Mouse (Mus musculus) embryonic facial prominence, embryonic 13.5 days (tissue): ENCODE results near the gene Cfap126. TPM values are rescaled to one million over a fixed set of nuclear protein-coding genes. Genes with fewer than 3 reads are reported as not detected.
"Not testable (repeated sequence)": the region's sequence is repeated elsewhere in the genome, so short reads cannot be mapped to it uniquely, and the experiment has no call there.

Experiments
- ATAC-seq: fragments of 200-750 bp; cut with Nextera tagmentation; 2 replicates; pipeline ENCODE4 v1.8.0; 2017; ENCODE audit warnings: low read depth; ENCODE audit not compliant: insufficient number of reproducible peaks, insufficient read depth, low FRiP score, low TSS enrichment
- H3K27ac ChIP-seq: fragments of 300-500 bp; sonication (generic); 2 replicates; pipeline ENCODE4 v1.5.1; 2015; ENCODE audit warnings: moderate library complexity, mild to moderate bottlenecking, inconsistent platforms
- H3K27me3 ChIP-seq: fragments of 300-500 bp; sonication (generic); 2 replicates; pipeline ENCODE4 v1.6.1; 2015; ENCODE audit warnings: mild to moderate bottlenecking, inconsistent platforms
- H3K36me3 ChIP-seq: fragments of 300-500 bp; sonication (generic); 2 replicates; pipeline ENCODE4 v1.6.1; 2015; ENCODE audit warnings: mild to moderate bottlenecking, inconsistent platforms
- H3K4me1 ChIP-seq: fragments of 300-500 bp; sonication (generic); 2 replicates; pipeline ENCODE4 v1.6.1; 2015; ENCODE audit warnings: inconsistent platforms
- H3K4me2 ChIP-seq: fragments of 300-500 bp; sonication (generic); 2 replicates; pipeline ENCODE4 v1.6.1; 2015; ENCODE audit warnings: moderate library complexity, mild to moderate bottlenecking, inconsistent platforms
- H3K4me3 ChIP-seq: fragments of 300-500 bp; sonication (generic); 2 replicates; pipeline ENCODE4 v1.5.1; 2015; ENCODE audit warnings: mild to moderate bottlenecking, inconsistent platforms
- H3K9ac ChIP-seq: fragments of 300-500 bp; sonication (generic); 2 replicates; pipeline ENCODE4 v1.6.1; 2015; ENCODE audit warnings: mild to moderate bottlenecking, inconsistent platforms
- H3K9me3 ChIP-seq: fragments of 300-500 bp; sonication (generic); 2 replicates; pipeline ENCODE4 v1.6.1; 2016; ENCODE audit warnings: inconsistent platforms
- WGBS: fragments of 180-500 bp; shearing (Covaris S2); methylation state at CpG from one replicate; pipeline ENCODE4 v1.1.7; 2015; ENCODE audit warnings: mixed read lengths; 5-methylcytosine and 5-hydroxymethylcytosine counted together
- polyA plus RNA-seq: library from polyadenylated mRNA; unstranded; fragments of >200 nt; fragmentation: Nextera tagmentation; extraction: Ambion mirVana; gene quantifications from 2 replicates; pipeline ENCODE4 v1.2.1, GENCODE M21; 2015

Cfap126 gene
- 1.3 and 2.1 TPM in 2 replicates for polyA plus RNA-seq

GRCm38 (mm10) chr1:171113873-171114299 lies at the start of gene Cfap126:
Gene Cfap126, plus strand, starts transcription at chr1:171113918.
- no peak for ATAC-seq
- Histone ChIP-seq H3K4me2 (peak within 1 kb of the TSS; percentile 79), H3K36me3 (no peaks in the 10 kb centered on the region), H3K9me3 (no peaks in the 10 kb centered on the region), H3K27me3 (no peaks in the 10 kb centered on the region), H3K4me3 (peak within 1 kb of the TSS; percentile 60), H3K9ac (peak within 1 kb of the TSS; percentile 78), H3K27ac (peak within 1 kb of the TSS; percentile 75), H3K4me1 (peaks cover 3% of the 10 kb centered on the region)
- WGBS, result under 1% methylated on average over 24 of the region's 24 CpGs

DNA sequence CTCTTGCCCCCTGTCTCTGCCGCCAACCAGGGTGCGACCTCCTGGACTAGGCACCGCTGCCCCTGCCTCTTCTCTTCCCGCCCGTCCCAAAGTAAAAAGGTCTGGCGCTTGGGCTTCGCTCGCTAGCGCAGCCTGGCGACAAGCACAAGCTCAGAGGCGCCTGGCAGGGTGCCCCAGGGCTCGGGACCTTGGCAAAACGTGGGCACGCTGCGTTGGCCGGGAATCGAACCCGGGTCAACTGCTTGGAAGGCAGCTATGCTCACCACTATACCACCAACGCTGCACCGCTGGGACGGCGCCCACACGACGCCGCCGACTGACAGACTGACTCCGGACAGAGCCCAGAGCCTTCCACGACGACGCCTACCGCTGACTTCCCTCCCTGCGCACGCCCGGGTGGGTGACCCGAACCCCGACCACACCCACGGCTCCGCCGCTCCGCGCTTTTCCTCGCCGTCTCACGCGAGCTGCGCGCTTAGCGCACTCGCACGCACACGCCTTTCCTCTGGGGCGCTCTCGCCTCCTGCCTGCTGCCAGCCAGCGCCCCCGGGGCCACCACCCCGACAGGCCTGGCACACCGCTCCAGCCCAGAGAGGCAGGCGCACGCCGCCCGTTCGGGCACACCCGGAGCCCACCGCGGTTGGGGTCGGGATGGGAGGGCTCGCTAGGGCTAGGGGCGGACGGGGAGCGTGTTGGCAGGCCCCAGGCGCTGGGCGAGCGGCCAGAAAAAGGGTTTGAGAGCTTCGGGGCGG lies 49.1 kb upstream of the Cfap126 start, which contains the start of gene Fcgr3:
TSS of gene Fcgr3 (minus strand) at position 445 of the 752 bp plus-strand sequence.
- not testable (repeated sequence) for H3K27ac ChIP-seq, H3K36me3 ChIP-seq, H3K4me1 ChIP-seq, H3K9me3 ChIP-seq
- peak within 1 kb of the TSS; percentile 55 for H3K4me2 ChIP-seq
- peak within 1 kb of the TSS; percentile 38 for H3K4me3 ChIP-seq
- peaks cover 45% of the 10 kb centered on the region for H3K27me3 ChIP-seq
- peak; percentile 52 for ATAC-seq
- H3K9ac ChIP-seq, result peak within 1 kb of the TSS; percentile 1; the same call in 1 of the 2 replicates
- WGBS, result 2% methylated on average over 43 of the region's 75 CpGs

DNA sequence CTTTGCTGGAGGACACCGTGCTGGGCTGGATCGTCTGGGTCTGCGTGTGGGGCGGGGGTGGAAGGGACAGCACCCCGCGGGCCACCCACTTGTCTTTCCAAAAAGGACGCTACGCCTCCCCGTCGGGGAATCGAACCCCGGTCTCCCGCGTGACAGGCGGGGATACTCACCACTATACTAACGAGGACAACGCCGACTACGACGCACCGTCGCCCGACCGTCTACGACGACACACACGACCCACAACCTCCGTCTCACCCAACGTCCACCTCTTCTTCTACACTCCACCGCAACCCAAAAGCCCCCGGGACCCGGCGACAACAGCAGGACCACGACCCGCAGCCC lies 48.5 kb upstream of the Cfap126 start:
- Histone ChIP-seq H3K27me3 (peaks cover 49% of the 10 kb centered on the region), H3K4me2 (peak overlapping the region; percentile 50), H3K4me3 (peak overlapping the region; percentile 35)
- H3K27ac ChIP-seq, H3K36me3 ChIP-seq, H3K4me1 ChIP-seq, H3K9ac ChIP-seq, H3K9me3 ChIP-seq: not testable (repeated sequence)
- ATAC-seq, result peak; percentile 21
- under 1% methylated on average over 26 of the region's 35 CpGs for WGBS

DNA sequence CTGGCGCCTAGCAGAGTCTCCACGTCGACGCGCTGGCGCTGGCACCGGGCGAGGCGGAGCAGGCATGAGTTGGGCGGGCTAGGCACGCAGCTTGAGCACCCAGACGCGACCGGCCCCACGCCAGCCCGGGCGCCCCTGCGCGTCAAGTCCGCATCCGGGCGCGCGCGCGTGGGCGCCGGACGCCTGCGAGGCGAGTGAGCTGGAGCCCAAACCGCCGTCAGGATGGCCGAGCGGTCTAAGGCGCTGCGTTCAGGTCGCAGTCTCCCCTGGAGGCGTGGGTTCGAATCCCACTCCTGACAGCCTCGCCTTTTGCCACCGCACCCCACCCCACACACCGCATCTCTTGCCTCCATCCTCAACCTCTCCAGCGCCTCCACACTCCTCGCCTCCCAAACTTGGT lies 48.0 kb upstream of the Cfap126 start:
- Histone ChIP-seq H3K4me2 (peak overlapping the region; percentile 55), H3K27me3 (peaks cover 50% of the 10 kb centered on the region), H3K4me3 (peak overlapping the region; percentile 38)
- H3K36me3 ChIP-seq, H3K4me1 ChIP-seq, H3K9ac ChIP-seq, H3K9me3 ChIP-seq, H3K27ac ChIP-seq: not testable (repeated sequence)
- peak; percentile 4; the same call in 1 of the 2 replicates for ATAC-seq
- 8% methylated on average over 30 of the region's 45 CpGs for WGBS

DNA sequence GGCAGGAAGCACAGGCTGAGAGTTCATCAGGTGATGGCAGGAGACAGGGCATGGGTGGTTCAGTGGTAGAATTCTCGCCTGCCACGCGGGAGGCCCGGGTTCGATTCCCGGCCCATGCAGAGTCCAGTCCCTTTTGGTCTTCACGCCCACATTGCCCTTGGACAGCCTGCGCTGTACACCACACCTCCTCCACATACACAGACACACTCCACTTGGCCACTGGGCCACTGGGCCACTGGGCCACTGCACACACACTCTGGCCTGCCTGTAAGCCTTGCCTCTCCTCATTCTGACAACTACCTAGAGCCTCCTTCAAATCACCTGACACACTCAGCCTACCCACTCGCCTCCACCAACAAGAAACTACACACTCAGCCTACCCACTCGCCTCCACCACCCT lies 47.1 kb upstream of the Cfap126 start:
- not testable (repeated sequence) for H3K4me2 ChIP-seq, H3K4me1 ChIP-seq, H3K27ac ChIP-seq, ATAC-seq, H3K4me3 ChIP-seq, H3K9ac ChIP-seq, H3K36me3 ChIP-seq, H3K9me3 ChIP-seq
- H3K27me3 ChIP-seq, result peaks cover 54% of the 10 kb centered on the region
- 14% methylated on average over 3 of the region's 10 CpGs for WGBS

- not testable (repeated sequence) for H3K27ac ChIP-seq, H3K4me2 ChIP-seq, ATAC-seq, H3K4me1 ChIP-seq, H3K4me3 ChIP-seq, H3K9me3 ChIP-seq, H3K36me3 ChIP-seq, H3K9ac ChIP-seq
- H3K27me3 ChIP-seq, result peaks cover 51% of the 10 kb centered on the region
- WGBS, result 54% methylated on average over 5 of the region's 5 CpGs
These were observed 45.8 kb upstream of the Cfap126 start for GRCm38 (mm10) chr1:171067928-171068327.

DNA sequence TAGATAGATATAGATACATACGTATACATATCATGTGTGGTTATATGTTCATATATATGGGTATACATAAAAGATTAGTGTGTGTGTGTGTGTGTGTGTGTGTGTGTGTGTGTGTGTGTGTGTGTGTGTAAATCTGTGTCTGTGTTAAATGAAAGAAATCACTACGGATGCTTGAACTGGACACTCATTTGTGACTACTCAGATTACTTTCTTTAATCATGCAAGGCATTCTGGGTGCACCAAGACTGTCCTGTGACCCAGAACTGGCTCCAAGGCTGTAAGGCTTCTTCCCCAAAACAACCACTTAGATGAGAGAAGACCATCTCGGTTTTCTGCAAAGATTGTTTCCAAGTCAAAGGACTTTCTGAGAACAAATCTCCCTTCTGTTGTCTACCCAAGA lies 44.2 kb upstream of the Cfap126 start:
- not testable (repeated sequence) for ATAC-seq, H3K36me3 ChIP-seq, H3K9me3 ChIP-seq, H3K27ac ChIP-seq, H3K9ac ChIP-seq, H3K4me1 ChIP-seq, H3K4me2 ChIP-seq
- peak overlapping the region; percentile 0; the same call in 1 of the 2 replicates for H3K4me3 ChIP-seq
- WGBS, result 60% methylated on average over 3 of the region's 3 CpGs
- H3K27me3 ChIP-seq, result peaks cover 47% of the 10 kb centered on the region

DNA sequence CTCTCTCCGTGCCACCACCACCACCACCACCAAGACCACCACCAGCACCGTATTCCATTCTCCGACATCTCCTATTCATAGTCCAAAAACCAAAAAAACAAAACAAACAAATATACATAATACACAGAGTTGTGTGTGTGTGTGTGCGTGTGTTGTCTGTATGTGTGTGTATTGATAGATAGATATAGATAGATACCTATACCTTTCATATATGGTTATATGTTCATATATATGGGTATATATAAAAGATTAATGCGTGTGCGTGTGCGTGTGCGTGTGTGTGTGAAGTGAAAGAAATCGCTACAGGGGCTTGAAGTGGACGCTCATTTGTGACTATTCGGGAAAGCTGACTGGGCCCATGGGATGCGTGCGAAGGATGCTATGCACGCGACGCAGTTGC lies 42.8 kb upstream of the Cfap126 start:
- H3K4me3 ChIP-seq, H3K4me1 ChIP-seq, H3K27ac ChIP-seq, H3K9me3 ChIP-seq, H3K9ac ChIP-seq, ATAC-seq, H3K36me3 ChIP-seq: not testable (repeated sequence)
- Histone ChIP-seq H3K4me2 (peak overlapping the region; percentile 30; the same call in 1 of the 2 replicates), H3K27me3 (peaks cover 39% of the 10 kb centered on the region)
- WGBS, result 22% methylated on average over 16 of the region's 16 CpGs

- not testable (repeated sequence) for H3K9ac ChIP-seq, H3K36me3 ChIP-seq, H3K4me2 ChIP-seq, H3K4me3 ChIP-seq, H3K4me1 ChIP-seq, H3K27ac ChIP-seq, H3K9me3 ChIP-seq
- 0% methylated on average over 1 of the region's 35 CpGs for WGBS
- ATAC-seq, result peak; percentile 32; the same call in 1 of the 2 replicates
- H3K27me3 ChIP-seq, result peaks cover 35% of the 10 kb centered on the region
These were observed 42.0 kb upstream of the Cfap126 start for GRCm38 (mm10) chr1:171071726-171072125.

GRCm38 (mm10) chr1:171072217-171072616 lies 41.5 kb upstream of the Cfap126 start:
- peaks cover 38% of the 10 kb centered on the region for H3K27me3 ChIP-seq
- not testable (repeated sequence) for H3K4me1 ChIP-seq, H3K27ac ChIP-seq, H3K36me3 ChIP-seq, H3K9ac ChIP-seq, H3K4me3 ChIP-seq, H3K4me2 ChIP-seq, H3K9me3 ChIP-seq
- 0 out of 2 replicates have a peak, but pooled peaks have one; percentile 15 for ATAC-seq
- no CpG with 5 or more reads among the region's 45 CpGs for WGBS

GRCm38 (mm10) chr1:171074283-171074682 lies 39.4 kb upstream of the Cfap126 start:
- not testable (repeated sequence) for H3K9me3 ChIP-seq, H3K4me3 ChIP-seq, H3K36me3 ChIP-seq, H3K4me2 ChIP-seq, H3K4me1 ChIP-seq, H3K27ac ChIP-seq, H3K9ac ChIP-seq, ATAC-seq
- WGBS, result 15% methylated on average over 7 of the region's 10 CpGs
- peaks cover 46% of the 10 kb centered on the region for H3K27me3 ChIP-seq

GRCm38 (mm10) chr1:171076176-171076575 lies 37.5 kb upstream of the Cfap126 start:
- peaks cover 33% of the 10 kb centered on the region for H3K27me3 ChIP-seq
- ATAC-seq, H3K36me3 ChIP-seq, H3K9me3 ChIP-seq, H3K4me2 ChIP-seq, H3K4me1 ChIP-seq, H3K4me3 ChIP-seq, H3K27ac ChIP-seq, H3K9ac ChIP-seq: not testable (repeated sequence)
- 71% methylated on average over 5 of the region's 5 CpGs for WGBS
